Mouse (Mus musculus) neural tube, embryonic 11.5 days (tissue): ENCODE data around the gene E130114P18Rik. TPM values are rescaled to one million over a fixed set of nuclear protein-coding genes. Genes with fewer than 3 reads are reported as not detected.

Experiments used
- ATAC-seq: fragments of 200-750 bp; cut with Nextera tagmentation; 2 replicates; pipeline ENCODE4 v1.8.0; 2017; ENCODE audit warnings: moderate number of reproducible peaks, mild to moderate bottlenecking, moderate TSS enrichment, moderate library complexity; ENCODE audit not compliant: insufficient read depth, low FRiP score, low TSS enrichment
- DNase-seq: peaks from one replicate; pipeline ENCODE4 v3.0.0-alpha.2; 2015; ENCODE audit warnings: low spot score
- H3K27ac ChIP-seq: fragments of 300-500 bp; sonication (generic); 2 replicates; pipeline ENCODE4 v1.5.1; 2014; ENCODE audit warnings: low read depth, mild to moderate bottlenecking, low read length
- H3K27me3 ChIP-seq: fragments of 300-500 bp; sonication (generic); 2 replicates; pipeline ENCODE4 v1.6.1; 2014; ENCODE audit warnings: mild to moderate bottlenecking, low read length, mixed read lengths; ENCODE audit not compliant: control insufficient read depth, insufficient read depth
- H3K36me3 ChIP-seq: fragments of 300-500 bp; sonication (generic); 2 replicates; pipeline ENCODE4 v1.6.1; 2014; ENCODE audit warnings: mild to moderate bottlenecking, low read length, moderate library complexity, mixed read lengths; ENCODE audit not compliant: control insufficient read depth, insufficient read depth
- H3K4me1 ChIP-seq: fragments of 300-500 bp; sonication (generic); 2 replicates; pipeline ENCODE4 v1.6.1; 2014; ENCODE audit warnings: low read length, mixed read lengths; ENCODE audit not compliant: control insufficient read depth, insufficient read depth
- H3K4me2 ChIP-seq: fragments of 300-500 bp; sonication (generic); 2 replicates; pipeline ENCODE4 v1.6.1; 2014; ENCODE audit warnings: low read depth, mild to moderate bottlenecking, moderate library complexity
- H3K4me3 ChIP-seq: fragments of 300-500 bp; sonication (generic); 2 replicates; pipeline ENCODE4 v1.5.1; 2014; ENCODE audit warnings: low read depth, low read length
- H3K9ac ChIP-seq: fragments of 300-500 bp; sonication (generic); 2 replicates; pipeline ENCODE4 v1.6.1; 2014; ENCODE audit warnings: mild to moderate bottlenecking, low read length
- H3K9me3 ChIP-seq: fragments of 300-500 bp; sonication (generic); 2 replicates; pipeline ENCODE4 v1.6.1; 2016; ENCODE audit warnings: low read length; ENCODE audit not compliant: control insufficient read depth
- WGBS: fragments of 180-500 bp; shearing (Covaris S2); extraction: QIAGEN DNeasy Blood & Tissue Kit; methylation state at CpG from one replicate; pipeline ENCODE4 v1.1.7; 2014; 5-methylcytosine and 5-hydroxymethylcytosine counted together
- polyA plus RNA-seq: library from polyadenylated mRNA; unstranded; fragments of >200 nt; fragmentation: Nextera tagmentation; extraction: Ambion mirVana; gene quantifications from 2 replicates; pipeline ENCODE4 v1.2.1, GENCODE M21; 2014

The E130114P18Rik gene
- polyA plus RNA-seq, 1 experiment from 2014 or later, result 9.1 TPM

DNA sequence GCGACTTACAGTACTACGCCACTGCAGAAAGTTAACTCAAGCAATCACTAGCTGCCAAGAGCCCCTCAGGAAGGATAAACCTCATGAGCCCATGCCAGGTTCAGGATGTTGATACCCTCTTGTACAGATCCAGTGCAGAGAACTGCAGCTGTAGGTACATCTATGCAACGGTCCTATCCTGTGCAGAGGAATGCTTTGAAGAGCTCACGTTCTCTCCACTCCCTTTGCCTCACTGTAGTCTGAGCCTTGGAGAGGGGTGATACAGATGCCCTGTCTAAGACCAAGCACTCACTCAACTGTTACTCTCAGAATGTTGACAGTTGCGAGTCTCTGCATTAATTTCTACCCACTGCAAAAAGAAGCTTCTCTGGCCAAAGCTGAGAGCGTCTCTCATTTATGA is 54.5 kb downstream of the E130114P18Rik start:
- Histone ChIP-seq H3K9me3 (no peaks in the 10 kb centered on the region), H3K36me3 (no peaks in the 10 kb centered on the region), H3K9ac (no peak overlapping the region), H3K4me3 (no peak overlapping the region), H3K4me2 (no peak overlapping the region), H3K4me1 (no peaks in the 10 kb centered on the region), H3K27me3 (no peaks in the 10 kb centered on the region), H3K27ac (no peak overlapping the region)
- DNase-seq (no peak), ATAC-seq (no peak)
- 87% methylated on average over 6 of the region's 6 CpGs for WGBS

DNA sequence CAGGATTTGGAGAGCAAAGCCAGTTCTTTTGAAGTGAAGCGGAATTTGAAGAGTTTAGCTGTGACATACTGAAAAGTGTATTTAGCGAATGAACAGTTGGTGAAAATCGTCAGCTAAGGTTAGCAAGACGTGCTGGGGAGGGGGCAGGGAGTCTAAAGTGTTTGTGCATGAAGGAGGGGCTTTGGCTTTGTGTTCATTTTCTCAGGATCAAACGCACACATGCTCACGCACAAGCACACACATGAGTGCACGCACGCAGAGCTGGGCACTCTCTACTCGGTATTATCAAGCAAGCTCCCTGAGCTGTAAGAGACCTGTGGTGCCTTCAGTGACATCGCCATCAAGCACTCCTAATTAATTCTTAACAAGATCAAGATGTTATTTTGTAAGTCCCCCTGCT is 55.2 kb downstream of the E130114P18Rik start:
- WGBS, result 73% methylated on average over 10 of the region's 10 CpGs
- Histone ChIP-seq H3K36me3 (no peaks in the 10 kb centered on the region), H3K27ac (no peak overlapping the region), H3K4me3 (no peak overlapping the region), H3K27me3 (no peaks in the 10 kb centered on the region), H3K4me1 (no peaks in the 10 kb centered on the region), H3K9ac (no peak overlapping the region), H3K9me3 (no peaks in the 10 kb centered on the region), H3K4me2 (no peak overlapping the region)
- no peak for ATAC-seq
- no peak for DNase-seq

GRCm38 (mm10) chr4:97714616-97715015 is 63.3 kb downstream of the E130114P18Rik start:
- H3K27me3 ChIP-seq, result no peaks in the 10 kb centered on the region
- ATAC-seq, result no peak
- H3K4me2 ChIP-seq, result no peak overlapping the region
- no peaks in the 10 kb centered on the region for H3K36me3 ChIP-seq
- H3K4me1 ChIP-seq, result peaks cover 10% of the 10 kb centered on the region
- H3K9ac ChIP-seq, result no peak overlapping the region
- WGBS, result 68% methylated on average over 6 of the region's 6 CpGs
- no peak overlapping the region for H3K4me3 ChIP-seq
- H3K27ac ChIP-seq, result no peak overlapping the region
- no peaks in the 10 kb centered on the region for H3K9me3 ChIP-seq
- no peak for DNase-seq

DNA sequence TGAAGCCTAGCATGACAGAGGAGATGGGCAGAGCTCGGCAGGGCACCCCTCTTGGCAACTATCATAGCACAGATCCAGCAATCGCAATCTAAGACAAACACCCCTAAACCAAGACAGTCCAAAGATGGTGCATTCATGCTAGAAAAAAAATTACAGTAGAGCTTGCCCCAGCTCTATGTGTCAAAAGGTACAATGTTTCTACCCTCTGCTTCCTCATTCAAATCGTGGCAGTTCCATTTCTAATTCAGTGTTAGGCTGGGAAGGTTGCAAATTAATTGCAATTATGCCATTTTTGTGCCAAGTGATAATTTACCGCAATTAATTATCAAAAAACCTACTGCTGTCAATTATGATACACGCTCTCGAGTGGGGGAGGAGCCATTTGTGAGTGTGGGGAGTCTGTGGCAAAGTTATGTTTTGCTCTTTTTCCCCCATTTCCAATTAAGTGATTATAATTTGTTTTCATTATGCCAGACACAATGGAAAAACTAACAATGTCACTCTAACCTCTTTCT is 63.7 kb downstream of the E130114P18Rik start:
- 89% methylated on average over 6 of the region's 6 CpGs for WGBS
- H3K9ac ChIP-seq, result no peak overlapping the region
- no peak for DNase-seq

DNA sequence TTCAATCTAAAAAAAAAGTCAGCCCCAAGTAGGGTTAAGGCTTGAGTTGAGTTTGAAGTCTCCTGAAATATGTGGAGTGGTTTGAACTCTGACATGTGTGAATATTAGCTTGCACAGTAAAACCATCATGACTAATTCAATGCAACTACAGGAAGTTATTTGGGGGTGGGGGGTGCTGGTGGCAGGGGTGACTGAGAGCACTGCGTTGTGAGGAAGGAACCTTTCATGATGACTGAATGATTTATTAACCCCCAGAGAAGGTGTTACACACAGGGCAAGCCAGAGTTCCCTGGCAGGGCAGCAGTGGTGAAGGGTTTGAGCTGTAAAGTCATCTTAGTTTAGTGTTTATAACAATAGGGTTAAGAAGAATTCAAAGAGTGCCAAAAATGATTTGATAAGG is 65.3 kb downstream of the E130114P18Rik start:
- no peak overlapping the region for H3K27ac ChIP-seq
- no peaks in the 10 kb centered on the region for H3K9me3 ChIP-seq
- no peaks in the 10 kb centered on the region for H3K27me3 ChIP-seq
- WGBS, result 9% methylated on average over 1 of the region's 1 CpGs
- ATAC-seq (no peak), DNase-seq (no peak)
- H3K9ac ChIP-seq, result no peak overlapping the region
- H3K4me2 ChIP-seq, result no peak overlapping the region
- no peaks in the 10 kb centered on the region for H3K36me3 ChIP-seq
- no peak overlapping the region for H3K4me3 ChIP-seq
- H3K4me1 ChIP-seq, result peaks cover 10% of the 10 kb centered on the region

More for the DNA sequence above, 63.7 kb downstream of the E130114P18Rik start:
- no peak for ATAC-seq
- H3K4me1 ChIP-seq, result peaks cover 10% of the 10 kb centered on the region
- H3K4me3 ChIP-seq, result no peak overlapping the region
- H3K27me3 ChIP-seq, result no peaks in the 10 kb centered on the region
- H3K27ac ChIP-seq, result no peak overlapping the region
- no peaks in the 10 kb centered on the region for H3K36me3 ChIP-seq
- H3K4me2 ChIP-seq, result no peak overlapping the region
- no peaks in the 10 kb centered on the region for H3K9me3 ChIP-seq

DNA sequence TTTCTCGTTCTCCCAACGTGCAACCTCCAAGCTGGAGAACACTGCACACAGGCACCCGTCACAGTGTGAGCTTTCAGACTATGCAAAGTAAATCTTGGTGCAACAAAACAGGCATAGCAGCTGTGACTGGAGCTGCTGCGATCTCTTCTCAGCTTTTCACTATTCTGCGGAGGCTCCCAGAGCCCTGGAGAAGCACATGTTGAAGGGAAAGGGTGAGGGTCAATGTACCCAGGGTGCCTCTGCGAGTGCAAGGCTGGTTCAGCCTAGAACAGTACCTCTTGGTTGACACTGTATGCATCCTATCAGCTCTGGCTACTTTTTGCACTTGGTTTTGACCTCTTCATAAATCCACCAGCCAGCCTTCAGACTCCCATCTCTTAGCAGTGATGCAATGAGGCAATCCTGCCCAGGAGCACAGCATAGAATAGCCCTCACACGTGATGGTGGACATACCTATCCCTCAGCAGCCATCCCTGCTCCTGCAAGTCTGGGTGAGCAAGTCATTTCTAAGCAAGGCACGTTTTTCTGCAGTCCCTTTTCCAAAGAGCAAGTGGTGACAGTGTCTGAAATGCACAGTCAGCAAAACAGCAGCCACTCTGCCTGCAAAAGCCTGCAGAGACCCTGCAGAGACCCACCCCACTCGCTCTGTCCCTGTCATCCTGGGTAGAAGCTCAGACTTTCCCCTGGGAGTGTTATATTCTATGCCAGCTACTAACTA is 67.7 kb downstream of the E130114P18Rik start:
- ATAC-seq (peak; percentile 62; the same call in 1 of the 2 replicates), DNase-seq (no peak)
- Histone ChIP-seq H3K9ac (0 out of 2 replicates have a peak overlapping the region, but pooled peaks have one; percentile 6), H3K27ac (0 out of 2 replicates have a peak overlapping the region, but pooled peaks have one; percentile 39), H3K4me2 (no peak overlapping the region), H3K4me3 (no peak overlapping the region), H3K27me3 (no peaks in the 10 kb centered on the region), H3K4me1 (peaks cover 10% of the 10 kb centered on the region), H3K36me3 (no peaks in the 10 kb centered on the region), H3K9me3 (no peaks in the 10 kb centered on the region)
- WGBS, result 49% methylated on average over 9 of the region's 9 CpGs

DNA sequence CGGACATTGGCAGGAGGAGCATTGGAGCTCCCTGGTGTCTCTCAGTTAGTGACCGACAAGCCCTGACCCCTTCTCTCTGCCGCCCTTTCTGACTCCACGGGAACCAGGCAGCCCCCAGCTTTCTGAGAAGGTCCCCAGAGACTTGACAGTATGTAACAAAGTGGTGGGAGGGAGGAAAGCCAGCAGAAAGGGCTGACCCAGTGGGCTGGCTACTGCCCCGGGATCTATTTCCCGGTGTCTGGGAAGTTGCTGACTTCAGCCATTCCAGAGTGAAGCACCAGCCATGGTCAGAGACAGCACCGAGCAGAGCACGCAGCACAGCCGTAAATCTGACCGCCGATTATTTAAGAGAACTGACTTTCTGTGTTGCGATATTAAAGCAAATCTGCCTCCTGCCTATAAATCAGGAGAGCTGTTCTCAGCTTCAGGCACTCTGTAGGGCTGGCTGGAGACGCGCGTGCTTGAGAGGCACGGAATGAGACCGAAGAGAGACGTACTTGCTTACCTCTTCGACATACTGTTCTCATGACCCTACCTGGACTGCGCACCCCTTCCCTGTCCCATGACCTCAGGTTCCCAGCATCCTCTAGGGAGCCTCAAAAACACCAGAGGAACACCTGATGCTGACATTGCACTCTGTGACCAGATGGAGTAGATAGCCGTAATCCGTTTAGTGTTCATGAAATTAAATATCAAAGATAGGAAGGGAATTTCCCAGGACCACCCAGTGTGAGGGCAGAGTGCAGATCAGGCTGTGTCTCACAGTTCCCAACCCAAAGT is 70.3 kb downstream of the E130114P18Rik start:
- H3K9ac ChIP-seq, result no peak overlapping the region; the same call in 1 of the 2 replicates
- H3K4me2 ChIP-seq, result no peak overlapping the region
- WGBS, result 66% methylated on average over 22 of the region's 22 CpGs
- no peak overlapping the region for H3K4me3 ChIP-seq
- no peaks in the 10 kb centered on the region for H3K36me3 ChIP-seq
- DNase-seq (no peak), ATAC-seq (no peak)
- H3K4me1 ChIP-seq, result peaks cover 10% of the 10 kb centered on the region
- H3K27me3 ChIP-seq, result no peaks in the 10 kb centered on the region
- H3K27ac ChIP-seq, result no peak overlapping the region
- H3K9me3 ChIP-seq, result no peaks in the 10 kb centered on the region

DNA sequence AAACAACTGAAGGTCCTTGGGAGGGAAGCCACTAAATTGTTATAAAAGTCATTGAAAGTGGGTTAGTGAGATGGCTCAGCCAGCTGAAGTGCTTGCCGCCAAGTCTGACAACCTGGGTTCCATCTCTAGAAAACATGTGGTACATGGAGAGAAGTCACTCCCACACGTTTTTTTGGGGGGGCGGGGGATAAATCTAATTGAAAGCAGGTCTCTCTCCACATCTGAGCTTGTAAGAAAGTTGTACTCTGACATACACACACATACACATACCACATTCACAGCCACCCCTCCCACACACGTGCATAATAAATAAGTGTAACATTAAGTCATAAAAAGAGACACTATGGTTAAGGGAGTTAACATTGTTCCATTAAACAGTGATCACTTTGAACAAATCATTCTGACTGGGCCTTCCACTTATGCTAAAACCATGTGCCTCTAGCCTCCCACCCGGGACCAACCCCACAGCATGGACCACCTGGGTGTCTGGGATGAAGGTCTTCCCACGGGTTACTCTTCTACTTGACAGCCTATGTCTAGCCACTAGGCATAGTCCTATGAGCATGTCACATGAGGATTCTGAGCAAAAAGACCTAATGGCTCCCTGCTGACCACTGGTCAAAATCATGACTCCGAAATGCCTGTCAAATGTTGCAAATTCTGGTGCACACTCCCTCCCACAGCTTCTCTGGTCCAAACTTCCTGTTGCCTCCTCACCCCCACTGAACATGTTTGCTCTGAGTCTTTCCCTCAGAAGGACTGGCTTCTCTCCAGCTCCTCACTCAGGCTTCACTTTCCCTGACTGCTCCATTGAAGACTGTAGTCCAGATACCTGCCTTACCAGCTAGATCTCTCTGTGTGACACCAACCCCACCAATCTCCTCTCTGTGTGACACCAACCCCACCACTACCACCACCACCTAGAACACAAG is 80.9 kb downstream of the E130114P18Rik start:
- no peaks in the 10 kb centered on the region for H3K4me1 ChIP-seq
- no peak overlapping the region for H3K9ac ChIP-seq
- H3K27ac ChIP-seq, result no peak overlapping the region
- no peaks in the 10 kb centered on the region for H3K27me3 ChIP-seq
- ATAC-seq (no peak), DNase-seq (no peak)
- no peaks in the 10 kb centered on the region for H3K36me3 ChIP-seq
- no peaks in the 10 kb centered on the region for H3K9me3 ChIP-seq
- H3K4me3 ChIP-seq, result no peak overlapping the region
- H3K4me2 ChIP-seq, result no peak overlapping the region
- WGBS, result 77% methylated on average over 7 of the region's 7 CpGs
